Mouse (Mus musculus): Measurements from ENCODE around the gene Tmem185b.

Tmem185b gene

GRCm38 (mm10) chr1:119540836-119541557 lies 15.0 kb downstream of the Tmem185b start:
- DNase-seq (ENCODE audit: low spot score), result no peak

GRCm38 (mm10) chr1:119541570-119541969 lies 15.6 kb downstream of the Tmem185b start:
- DNase-seq (ENCODE audit: low spot score), result no peak

GRCm38 (mm10) chr1:119543316-119543715 lies 17.4 kb downstream of the Tmem185b start:
- DNase-seq (ENCODE audit: low spot score), result no peak

- no peak for DNase-seq (ENCODE audit: low spot score)
Observed at GRCm38 (mm10) chr1:119544611-119545155, 18.7 kb downstream of the Tmem185b start.

GRCm38 (mm10) chr1:119545164-119545563 lies 19.2 kb downstream of the Tmem185b start:
- DNase-seq (ENCODE audit: low spot score), result no peak

GRCm38 (mm10) chr1:119545671-119546070 lies 19.7 kb downstream of the Tmem185b start:
- no peak for DNase-seq (ENCODE audit: low spot score)

- no peak for DNase-seq (ENCODE audit: low spot score)
Observed at GRCm38 (mm10) chr1:119546490-119546889, 20.5 kb downstream of the Tmem185b start.

- no peak for DNase-seq (ENCODE audit: low spot score)
Observed at GRCm38 (mm10) chr1:119548668-119549326, 22.8 kb downstream of the Tmem185b start.

- DNase-seq (ENCODE audit: low spot score), result no peak
Observed at GRCm38 (mm10) chr1:119549327-119549689, 23.3 kb downstream of the Tmem185b start.

- DNase-seq (ENCODE audit: low spot score), result no peak
Observed at GRCm38 (mm10) chr1:119550064-119550463, 24.1 kb downstream of the Tmem185b start.

GRCm38 (mm10) chr1:119551651-119552050 lies 25.7 kb downstream of the Tmem185b start:
- DNase-seq (ENCODE audit: low spot score), result no peak

GRCm38 (mm10) chr1:119555651-119556050 lies 29.7 kb downstream of the Tmem185b start:
- DNase-seq (ENCODE audit: low spot score), result no peak

- DNase-seq (ENCODE audit: low spot score), result no peak
Observed at GRCm38 (mm10) chr1:119557641-119558395, 31.9 kb downstream of the Tmem185b start.

GRCm38 (mm10) chr1:119565531-119565930 lies 39.6 kb downstream of the Tmem185b start:
- DNase-seq (ENCODE audit: low spot score), result no peak

GRCm38 (mm10) chr1:119570134-119570533 lies 44.2 kb downstream of the Tmem185b start:
- no peak for DNase-seq (ENCODE audit: low spot score)

Data from spleen, adult 12 weeks (tissue).